ENCODE assay signal across 1 mouse cellular context in the genomic region with DNA sequence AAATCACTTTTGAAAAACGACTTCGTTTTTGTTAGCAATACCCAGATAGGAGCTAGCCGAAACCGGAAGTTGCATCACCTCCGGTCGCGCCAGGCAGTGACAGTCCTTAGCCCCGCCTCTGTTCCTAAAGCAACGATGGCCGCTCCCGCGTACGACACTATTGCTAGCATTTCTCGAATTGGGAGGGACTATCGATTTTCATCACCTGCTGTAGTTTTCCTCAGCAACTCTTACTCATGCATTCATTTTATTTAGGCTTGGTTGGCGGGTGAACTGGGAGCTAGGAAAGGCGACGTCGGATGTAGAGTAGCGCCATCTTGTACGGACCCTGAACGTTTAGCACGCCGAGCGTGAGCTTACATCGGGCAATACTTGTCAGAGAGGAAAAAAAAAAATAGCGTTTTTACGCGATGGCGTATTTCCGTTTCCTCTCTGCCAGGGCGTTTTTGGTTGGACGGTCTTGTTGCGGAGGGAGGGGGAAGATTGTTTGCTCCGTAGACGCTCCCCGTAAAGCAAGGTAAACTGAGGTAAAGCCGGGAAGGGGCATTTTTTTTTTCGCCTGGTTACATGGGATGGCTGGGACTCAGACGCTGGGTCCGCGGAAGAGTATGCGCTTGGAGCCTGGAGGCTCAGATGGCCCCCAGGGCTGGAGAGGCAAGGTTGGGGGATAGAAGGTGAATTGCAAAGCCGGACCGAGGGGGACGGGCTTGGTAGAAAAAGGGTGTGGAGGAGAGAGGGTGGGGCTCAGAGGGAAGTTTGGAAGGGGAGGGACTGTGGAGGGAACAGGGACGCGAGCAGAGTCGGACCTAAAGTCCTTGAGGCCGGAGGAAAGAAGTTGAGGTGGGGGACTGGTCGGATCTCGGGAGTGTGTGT.
TF ChIP-seq lines count a peak whose summit lies in the region.

A gene (minus strand): TSS at position 64 of the 873 bp plus-strand sequence.
A gene (plus strand): TSS at position 449 of the 873 bp plus-strand sequence.

TF ChIP-seq in MEL, 35 proteins besides CTCF, POLR2A, EP300 and RAD21 (continued from another document):
- TF ChIP-seq MEF2A (IDR thresholded peaks at IDR 0.05; ENCODE audit: extremely low read depth, insufficient replicate concordance, low read depth, low read length, poor library complexity, severe bottlenecking) (no peak), POLR2AphosphoS5 (IDR thresholded peaks at IDR 0.05; ENCODE audit: borderline replicate concordance, low read depth, low read length) (no peak), TBP (IDR thresholded peaks at IDR 0.05; ENCODE audit: low read depth, low read length) (peak; percentile 73), MAZ (IDR thresholded peaks at IDR 0.05; ENCODE audit: low read depth, low read length) (peak; percentile 81; the same call in 1 of the 2 replicates), ZNF384 (IDR thresholded peaks at IDR 0.05; ENCODE audit: low read depth, low read length) (peak; percentile 98), GATA1 (IDR thresholded peaks at IDR 0.05; ENCODE audit: low read depth, low read length) (no peak), BHLHE40 (IDR thresholded peaks at IDR 0.05; ENCODE audit: borderline replicate concordance, low read depth, low read length) (no peak), MAFK (IDR thresholded peaks at IDR 0.05; ENCODE audit: borderline replicate concordance, low read depth, low read length) (no peak), USF2 (IDR thresholded peaks at IDR 0.05; ENCODE audit: borderline replicate concordance in 1 of 2, insufficient read depth in 1 of 2, low read depth in 1 of 2, low read length in 2 of 2) (no peak), MYB (IDR thresholded peaks at IDR 0.05; ENCODE audit: low read depth, low read length) (no peak), CHD2 (IDR thresholded peaks at IDR 0.05; ENCODE audit: low read length) (no peak), ELF1 (IDR thresholded peaks at IDR 0.05; ENCODE audit: low read depth, low read length) (peak; percentile 48; the same call in 1 of the 2 replicates), SIN3A (IDR thresholded peaks at IDR 0.05; ENCODE audit: low read length) (peak; percentile 85), ETS1 (IDR thresholded peaks at IDR 0.05; ENCODE audit: low read depth, low read length) (no peak; the same call in 1 of the 2 replicates)
